Mouse (Mus musculus): ENCODE measurements around the gene Fsd2.

DNA sequence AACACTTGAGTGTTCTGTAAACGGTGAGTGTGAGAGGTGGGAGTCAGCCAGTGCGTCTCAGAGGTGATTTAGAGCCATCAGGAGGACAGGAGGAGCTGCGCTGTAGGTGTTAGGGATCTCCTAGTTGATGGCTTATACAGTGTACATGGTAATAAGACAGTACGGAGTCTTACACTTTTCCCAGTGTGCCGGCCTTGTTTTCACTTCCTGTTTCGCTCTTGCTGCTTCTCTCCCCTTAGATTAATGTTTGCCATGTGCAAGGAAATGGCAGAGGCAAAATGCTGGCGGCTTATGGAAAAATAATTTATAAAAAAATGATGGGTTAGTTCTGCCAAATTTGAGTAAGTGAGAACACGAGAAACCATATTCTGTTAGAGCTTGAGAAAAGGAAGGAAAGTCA lies 37.8 kb downstream of the Fsd2 start:
- TF ChIP-seq CTCF (IDR thresholded peaks at IDR 0.05): no peak
- TF ChIP-seq EP300 (IDR thresholded peaks at IDR 0.05; ENCODE audit: insufficient read depth, low read depth, low read length): no peak

Measured in heart, adult 2 months (tissue).